Mouse (Mus musculus) hindbrain, embryonic 14.5 days (tissue): Measurements from ENCODE around the gene Zfp629. TPM values are rescaled to one million over a fixed set of nuclear protein-coding genes. Genes with fewer than 3 reads are reported as not detected.
"Not testable (repeated sequence)": the region's sequence is repeated elsewhere in the genome, so short reads cannot be mapped to it uniquely, and the experiment has no call there.

Experiments
- ATAC-seq: fragments of 200-750 bp; cut with Nextera tagmentation; 2 replicates; pipeline ENCODE4 v1.8.0; 2017; ENCODE audit warnings: moderate number of reproducible peaks, mild to moderate bottlenecking, moderate TSS enrichment, moderate library complexity; ENCODE audit not compliant: low FRiP score
- DNase-seq: peaks from one replicate; pipeline ENCODE4 v3.0.0-alpha.2; 2015; ENCODE audit warnings: low spot score
- H3K27ac ChIP-seq: fragments of 300-500 bp; sonication (generic); 2 replicates; pipeline ENCODE4 v1.5.1; 2014; ENCODE audit warnings: mild to moderate bottlenecking, moderate library complexity
- H3K27me3 ChIP-seq: fragments of 300-500 bp; sonication (generic); 2 replicates; pipeline ENCODE4 v1.6.1; 2014; ENCODE audit warnings: mild to moderate bottlenecking, low read length, mixed read lengths; ENCODE audit not compliant: control insufficient read depth, insufficient read depth
- H3K36me3 ChIP-seq: fragments of 300-500 bp; sonication (generic); replicated peaks from 2 replicates; pipeline ENCODE4 v1.6.1; 2014; ENCODE audit not compliant: control insufficient read depth, insufficient read depth
- H3K4me1 ChIP-seq: fragments of 300-500 bp; sonication (generic); replicated peaks from 2 replicates; pipeline ENCODE4 v1.6.1; 2014; ENCODE audit warnings: antibody characterized with exemption, low read length, mixed read lengths; ENCODE audit not compliant: control insufficient read depth, insufficient read depth
- H3K4me2 ChIP-seq: fragments of 300-500 bp; sonication (generic); replicated peaks from 2 replicates; pipeline ENCODE4 v1.6.1; 2014; ENCODE audit warnings: mild to moderate bottlenecking, moderate library complexity
- H3K4me3 ChIP-seq: fragments of 300-500 bp; sonication (generic); replicated peaks from 2 replicates; pipeline ENCODE4 v1.5.1; 2014; ENCODE audit warnings: mild to moderate bottlenecking, low read length
- H3K9ac ChIP-seq: fragments of 300-500 bp; sonication (generic); 2 replicates; pipeline ENCODE4 v1.6.1; 2014
- H3K9me3 ChIP-seq: fragments of 300-500 bp; sonication (generic); 2 replicates; pipeline ENCODE4 v1.6.1; 2016; ENCODE audit warnings: low read length; ENCODE audit not compliant: control insufficient read depth
- WGBS: fragments of 180-500 bp; shearing (Covaris S2); extraction: QIAGEN DNeasy Blood & Tissue Kit; methylation state at CpG from one replicate; pipeline ENCODE4 v1.1.7; 2014; 5-methylcytosine and 5-hydroxymethylcytosine counted together
- polyA plus RNA-seq: library from polyadenylated mRNA; unstranded; fragments of >200 nt; fragmentation: Nextera tagmentation; extraction: Ambion mirVana; gene quantifications from 2 replicates; pipeline ENCODE4 v1.2.1, GENCODE M21; 2014

Zfp629 gene
- polyA plus RNA-seq, 1 experiment from 2014 or later = 22.2 TPM

GRCm38 (mm10) chr7:127648516-127649201, 33.1 kb upstream of the Zfp629 start:
- Histone ChIP-seq H3K36me3 (no peaks in the 10 kb centered on the region), H3K4me3 (no peak overlapping the region), H3K4me1 (0 out of 2 replicates have a peak, but pooled peaks cover 4% of the 10 kb centered on the region), H3K4me2 (no peak overlapping the region), H3K27ac (no peak overlapping the region), H3K9ac (no peak overlapping the region), H3K27me3 (no peaks in the 10 kb centered on the region), H3K9me3 (no peaks in the 10 kb centered on the region)
- DNase-seq = no peak
- ATAC-seq = no peak
- WGBS = 80% methylated on average over 4 of the region's 4 CpGs

GRCm38 (mm10) chr7:127647576-127647975, 32.0 kb upstream of the Zfp629 start:
- DNase-seq, H3K4me3 ChIP-seq, ATAC-seq, H3K9ac ChIP-seq, H3K4me2 ChIP-seq, H3K4me1 ChIP-seq, H3K9me3 ChIP-seq, H3K27me3 ChIP-seq, H3K27ac ChIP-seq, H3K36me3 ChIP-seq: not testable (repeated sequence)
- 96% methylated on average over 7 of the region's 7 CpGs for WGBS

GRCm38 (mm10) chr7:127646363-127646762, 30.8 kb upstream of the Zfp629 start:
- DNase-seq = no peak
- H3K9me3 ChIP-seq = no peaks in the 10 kb centered on the region
- no peak overlapping the region for H3K4me3 ChIP-seq
- no peaks in the 10 kb centered on the region for H3K27me3 ChIP-seq
- no peaks in the 10 kb centered on the region for H3K36me3 ChIP-seq
- H3K4me2 ChIP-seq = no peak overlapping the region
- H3K9ac ChIP-seq = no peak overlapping the region
- ATAC-seq = no peak
- 92% methylated on average over 4 of the region's 4 CpGs for WGBS
- H3K4me1 ChIP-seq = no peaks in the 10 kb centered on the region
- H3K27ac ChIP-seq = no peak overlapping the region

- H3K27me3 ChIP-seq = no peaks in the 10 kb centered on the region
- DNase-seq (no peak), ATAC-seq (no peak)
- WGBS = 75% methylated on average over 4 of the region's 4 CpGs
- no peaks in the 10 kb centered on the region for H3K9me3 ChIP-seq
- no peaks in the 10 kb centered on the region for H3K36me3 ChIP-seq
- H3K4me1 ChIP-seq = peaks cover 4% of the 10 kb centered on the region; the same call in 1 of the 2 replicates
- no peak overlapping the region for H3K4me2 ChIP-seq
- no peak overlapping the region for H3K27ac ChIP-seq
- H3K4me3 ChIP-seq = no peak overlapping the region
- H3K9ac ChIP-seq = no peak overlapping the region
Measured at GRCm38 (mm10) chr7:127642254-127642653, 26.7 kb upstream of the Zfp629 start.

- Histone ChIP-seq H3K4me3 (no peak overlapping the region), H3K27me3 (no peaks in the 10 kb centered on the region), H3K9me3 (no peaks in the 10 kb centered on the region), H3K36me3 (no peaks in the 10 kb centered on the region), H3K4me2 (no peak overlapping the region), H3K4me1 (peaks cover 4% of the 10 kb centered on the region; the same call in 1 of the 2 replicates), H3K27ac (no peak overlapping the region), H3K9ac (no peak overlapping the region)
- ATAC-seq (no peak), DNase-seq (no peak)
- WGBS = 57% methylated on average over 4 of the region's 4 CpGs
Measured at GRCm38 (mm10) chr7:127641260-127641659, 25.7 kb upstream of the Zfp629 start.

GRCm38 (mm10) chr7:127636963-127637362, 21.4 kb upstream of the Zfp629 start:
- 0 out of 2 replicates have a peak overlapping the region, but pooled peaks have one; percentile 17 for H3K27ac ChIP-seq
- ATAC-seq = peak; percentile 73
- under 1% methylated on average over 27 of the region's 27 CpGs for WGBS
- peaks cover 4% of the 10 kb centered on the region; the same call in 1 of the 2 replicates for H3K4me1 ChIP-seq
- H3K9me3 ChIP-seq = no peaks in the 10 kb centered on the region
- DNase-seq = peak; percentile 84
- no peaks in the 10 kb centered on the region for H3K27me3 ChIP-seq
- no peaks in the 10 kb centered on the region for H3K36me3 ChIP-seq
- H3K4me3 ChIP-seq = peak overlapping the region; percentile 52
- peak overlapping the region; percentile 75 for H3K4me2 ChIP-seq
- peak overlapping the region; percentile 70 for H3K9ac ChIP-seq

- no peak overlapping the region for H3K4me3 ChIP-seq
- no peak overlapping the region for H3K27ac ChIP-seq
- H3K9me3 ChIP-seq = no peaks in the 10 kb centered on the region
- H3K36me3 ChIP-seq = no peaks in the 10 kb centered on the region
- ATAC-seq = no peak
- H3K4me1 ChIP-seq = no peaks in the 10 kb centered on the region
- H3K9ac ChIP-seq = no peak overlapping the region
- H3K4me2 ChIP-seq = no peak overlapping the region
- WGBS = 56% methylated on average over 4 of the region's 4 CpGs
- DNase-seq = no peak
- no peaks in the 10 kb centered on the region for H3K27me3 ChIP-seq
Measured at GRCm38 (mm10) chr7:127631416-127631815, 15.8 kb upstream of the Zfp629 start.

- H3K9ac ChIP-seq = no peak overlapping the region
- H3K4me2 ChIP-seq = no peak overlapping the region
- H3K9me3 ChIP-seq = no peaks in the 10 kb centered on the region
- ATAC-seq (no peak), DNase-seq (no peak)
- no peak overlapping the region for H3K27ac ChIP-seq
- H3K4me1 ChIP-seq = no peaks in the 10 kb centered on the region
- no peaks in the 10 kb centered on the region for H3K36me3 ChIP-seq
- 71% methylated on average over 4 of the region's 5 CpGs for WGBS
- H3K4me3 ChIP-seq = no peak overlapping the region
- no peaks in the 10 kb centered on the region for H3K27me3 ChIP-seq
Measured at GRCm38 (mm10) chr7:127628646-127629045, 13.0 kb upstream of the Zfp629 start.

- no peak for DNase-seq
- no peak overlapping the region for H3K4me2 ChIP-seq
- 91% methylated on average over 4 of the region's 4 CpGs for WGBS
- no peak for ATAC-seq
- H3K36me3 ChIP-seq = no peaks in the 10 kb centered on the region
- no peak overlapping the region for H3K9ac ChIP-seq
- no peaks in the 10 kb centered on the region for H3K27me3 ChIP-seq
- no peaks in the 10 kb centered on the region for H3K4me1 ChIP-seq
- no peaks in the 10 kb centered on the region for H3K9me3 ChIP-seq
- H3K27ac ChIP-seq = no peak overlapping the region
- H3K4me3 ChIP-seq = no peak overlapping the region
Measured at GRCm38 (mm10) chr7:127626471-127626870, 10.9 kb upstream of the Zfp629 start.
